ENCODE assay signal across 8 mouse cellular contexts in genomic region chr1:127338833-127339487, GRCm38 (mm10).
DNase-seq lines count a peak whose midpoint lies in the region; ATAC-seq lines count a peak whose summit lies in the region.

No protein-coding gene starts in this region.

- H3K27ac ChIP-seq in heart, embryonic 11.5 days (ENCODE audit: low read depth, low read length): no peak overlapping the region
- 0 out of 2 replicates have a peak overlapping the region, but pooled peaks have one; percentile 6 for H3K27ac ChIP-seq in forebrain, embryonic 15.5 days (replicated peaks)
- no peak overlapping the region for H3K27ac ChIP-seq in liver, embryonic 11.5 days (ENCODE audit: low read depth, low read length)

- peaks cover 14% of the 10 kb centered on the region for H3K4me1 ChIP-seq in heart, embryonic 11.5 days (ENCODE audit: control insufficient read depth, insufficient read depth, low read length)
- H3K4me1 ChIP-seq in forebrain, embryonic 15.5 days: peaks cover 17% of the 10 kb centered on the region
- no peaks in the 10 kb centered on the region; the same call in 1 of the 2 replicates for H3K4me1 ChIP-seq in liver, embryonic 11.5 days (replicated peaks; ENCODE audit: control insufficient read depth, insufficient read depth, low read length)

- no peak for ATAC-seq in heart, embryonic 11.5 days (replicated peaks; ENCODE audit: insufficient number of reproducible peaks, low FRiP score, low TSS enrichment)
- ATAC-seq in forebrain, embryonic 15.5 days (replicated peaks): peak; percentile 67
- ATAC-seq in liver, embryonic 11.5 days (replicated peaks; ENCODE audit: low FRiP score): no peak

- H3K4me3 ChIP-seq in heart, embryonic 11.5 days (ENCODE audit: low read depth, low read length): no peak overlapping the region
- H3K4me3 ChIP-seq in forebrain, embryonic 15.5 days: no peak overlapping the region
- H3K4me3 ChIP-seq in liver, embryonic 11.5 days (ENCODE audit: low read depth, low read length): no peak overlapping the region

- no peaks in the 10 kb centered on the region for H3K27me3 ChIP-seq in heart, embryonic 11.5 days (ENCODE audit: control insufficient read depth, insufficient read depth, low read length)
- H3K27me3 ChIP-seq in forebrain, embryonic 15.5 days: no peaks in the 10 kb centered on the region
- H3K27me3 ChIP-seq in liver, embryonic 11.5 days (replicated peaks; ENCODE audit: control insufficient read depth, insufficient read depth, low read length): no peaks in the 10 kb centered on the region

- H3K9me3 ChIP-seq in heart, embryonic 11.5 days (replicated peaks; ENCODE audit: control insufficient read depth, low read length): no peaks in the 10 kb centered on the region
- no peaks in the 10 kb centered on the region for H3K9me3 ChIP-seq in forebrain, embryonic 15.5 days
- H3K9me3 ChIP-seq in liver, embryonic 11.5 days (ENCODE audit: control insufficient read depth, low read length): no peaks in the 10 kb centered on the region

- 51% methylated on average over 9 of the region's 9 CpGs for WGBS in heart, embryonic 11.5 days (ENCODE audit: insufficient replicate concordance)
- WGBS in forebrain, embryonic 15.5 days: 41% methylated on average over 9 of the region's 9 CpGs
- 60% methylated on average over 9 of the region's 9 CpGs for WGBS in liver, embryonic 11.5 days

- H3K9ac ChIP-seq in heart, embryonic 11.5 days (ENCODE audit: low read depth, low read length): no peak overlapping the region; the same call in 1 of the 2 replicates
- no peak overlapping the region for H3K9ac ChIP-seq in forebrain, embryonic 15.5 days (replicated peaks)
- H3K9ac ChIP-seq in liver, embryonic 11.5 days (ENCODE audit: low read depth, low read length): no peak overlapping the region

- peak; percentile 63 to 72 for DNase-seq in heart, adult 18-20 months
- DNase-seq in adrenal gland, postnatal 10 days: peak; percentile 65
- DNase-seq in kidney, adult 8-10 months: peak; percentile 54 to 63
- DNase-seq in liver, embryonic 11.5 days (ENCODE audit: low spot score): no peak
- DNase-seq in T-cell, adult 2 months (ENCODE audit: low spot score): no peak
- no peak for DNase-seq in left cerebral cortex, postnatal 36 days (ENCODE audit: low spot score in 2 of 2)

- intact Hi-C loops in left cerebral cortex, postnatal 36 days (cut with DNase I): no loop called here

- H3K36me3 ChIP-seq in heart, embryonic 11.5 days (ENCODE audit: control insufficient read depth, insufficient read depth, low read length): no peaks in the 10 kb centered on the region
- no peaks in the 10 kb centered on the region for H3K36me3 ChIP-seq in forebrain, embryonic 15.5 days
- no peaks in the 10 kb centered on the region for H3K36me3 ChIP-seq in liver, embryonic 11.5 days (ENCODE audit: control insufficient read depth, insufficient read depth, low read length)

- no peak overlapping the region for H3K4me2 ChIP-seq in heart, embryonic 11.5 days
- H3K4me2 ChIP-seq in forebrain, embryonic 15.5 days (replicated peaks): no peak overlapping the region
- H3K4me2 ChIP-seq in liver, embryonic 11.5 days: no peak overlapping the region

Comparison
In these comparisons a context has a peak if more than half of its experiments do, and no peak if none do; other contexts are left out.
1. DNase-seq: peak in heart, adult 18-20 months (2 of 2), adrenal gland, postnatal 10 days (single experiment) and kidney, adult 8-10 months (2 of 2); none in liver, embryonic 11.5 days (single experiment), T-cell, adult 2 months (single experiment) and left cerebral cortex, postnatal 36 days (0 of 2).